Mouse (Mus musculus): ENCODE results near the gene Vapa.

DNA sequence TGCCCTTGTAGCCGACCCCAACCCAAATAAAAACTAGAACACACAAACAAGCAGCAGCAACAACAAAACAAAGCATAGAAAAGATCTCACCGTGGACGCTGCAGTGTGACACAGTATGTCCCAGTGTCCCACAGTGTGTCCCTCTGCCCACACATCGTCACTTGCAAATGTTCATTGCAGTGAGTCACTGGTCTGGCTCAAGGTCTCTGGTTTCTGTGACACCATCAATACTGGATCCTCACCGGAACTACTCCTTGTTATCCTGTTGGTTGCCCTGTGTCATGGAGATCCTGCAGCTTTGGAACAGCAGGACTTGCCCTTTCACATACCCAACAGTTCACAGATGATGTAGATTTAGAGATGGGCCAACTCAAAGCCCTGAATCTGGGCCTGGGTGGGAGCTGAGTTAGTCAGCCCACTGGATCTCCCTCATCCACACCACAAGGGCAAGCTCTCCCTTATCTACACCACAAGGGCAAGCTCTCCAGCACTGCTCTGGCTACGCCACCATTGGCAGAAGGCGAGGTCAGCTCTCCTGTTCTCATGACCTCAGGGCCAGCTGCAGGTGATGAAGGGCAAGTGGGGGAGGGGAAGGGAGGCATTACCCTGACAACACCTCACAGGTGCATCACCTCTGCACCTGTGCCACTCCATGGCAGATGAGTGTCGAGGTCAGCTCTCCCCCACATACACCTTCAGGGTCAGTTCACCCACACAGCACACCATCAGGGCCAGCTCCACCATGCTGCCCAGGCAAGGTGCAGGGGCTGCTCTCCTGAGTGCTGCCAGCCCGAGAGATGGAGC is 35.2 kb upstream of the Vapa start:
- TF ChIP-seq CTCF (IDR thresholded peaks at IDR 0.05; ENCODE audit: borderline replicate concordance, insufficient read depth, low read length) (no peak), POLR2A (IDR thresholded peaks at IDR 0.05; ENCODE audit: low read depth, low read length) (no peak)

Data from embryonic fibroblast, embryonic 13.5 days (primary cell).